Mouse (Mus musculus) Muller cell, postnatal 12 days (primary cell): ENCODE measurements at regions not wholly inside any gene's neighbourhood (a gene's known extent, or its start where the extent isn't known, plus 50 kb on each side); places are given as distances from the start of the nearest gene placed in this dataset.
"Not testable (repeated sequence)": the region's sequence is repeated elsewhere in the genome, so short reads cannot be mapped to it uniquely, and the experiment has no call there.

Source experiments
- DNase-seq: peaks from one replicate; pipeline ENCODE4 v3.0.0-alpha.2; 2015; ENCODE audit errors: inconsistent ontology term

DNA sequence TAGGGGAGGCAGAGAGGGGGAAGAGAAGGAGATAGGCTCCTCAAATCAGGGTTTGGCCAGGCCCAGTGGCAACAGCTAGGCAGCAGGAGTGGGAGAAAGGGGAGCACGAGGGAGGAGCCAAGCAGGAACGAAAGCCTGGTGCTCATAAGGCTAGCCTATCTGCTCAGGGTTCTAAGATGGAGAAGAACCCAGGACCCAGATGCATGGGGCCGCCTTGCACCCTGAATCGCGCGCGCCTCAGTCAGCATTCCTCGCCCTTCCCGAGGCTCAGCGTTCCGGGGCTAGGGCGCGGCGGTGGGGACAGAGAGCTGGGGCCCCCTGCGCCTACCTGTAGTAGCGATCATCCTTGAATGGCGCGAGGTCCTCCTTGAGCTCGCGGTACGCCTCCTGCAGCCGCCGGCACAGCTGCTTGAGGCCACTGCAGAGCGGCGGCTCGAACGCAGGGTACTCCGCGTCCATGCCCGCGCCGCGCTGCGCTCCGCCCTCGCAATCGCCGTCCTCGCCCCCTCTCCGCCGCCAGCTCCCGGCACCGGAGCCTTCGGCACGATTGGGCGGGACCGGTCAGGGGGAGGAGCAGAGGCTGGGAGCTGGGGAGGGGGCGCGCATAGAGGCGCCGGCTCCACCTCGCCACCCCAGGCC, 60.1 kb downstream of the Dynlt1b start:
- not testable (repeated sequence) for DNase-seq

- not testable (repeated sequence) for DNase-seq
These were observed 60.6 kb downstream of the Dynlt1b start for GRCm38 (mm10) chr17:6490565-6490935.

GRCm38 (mm10) chr17:6492501-6492900, 62.6 kb downstream of the Dynlt1b start:
- DNase-seq = peak; percentile 0

DNA sequence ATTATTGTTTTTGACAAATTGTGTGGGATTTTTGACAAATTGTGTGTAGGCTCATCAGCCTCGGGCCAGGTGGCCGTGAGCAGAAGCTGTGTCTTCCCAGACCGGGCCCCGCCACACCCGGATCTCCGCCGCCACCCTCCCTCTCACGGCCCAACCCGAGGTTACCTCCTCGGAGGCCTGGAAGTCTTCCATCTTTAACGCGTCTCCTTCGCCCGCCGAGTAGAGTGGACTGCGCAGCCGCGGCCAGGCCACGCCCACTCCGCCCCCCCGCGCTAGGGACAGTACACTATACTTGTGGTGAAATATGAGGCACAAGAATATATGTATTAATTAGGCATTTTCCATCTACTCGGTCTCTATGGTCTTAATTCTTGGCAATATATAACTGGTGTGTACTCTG, 63.0 kb downstream of the Dynlt1b start:
- peak; percentile 16 for DNase-seq

GRCm38 (mm10) chr17:6496491-6496890, 66.6 kb downstream of the Dynlt1b start:
- not testable (repeated sequence) for DNase-seq

DNA sequence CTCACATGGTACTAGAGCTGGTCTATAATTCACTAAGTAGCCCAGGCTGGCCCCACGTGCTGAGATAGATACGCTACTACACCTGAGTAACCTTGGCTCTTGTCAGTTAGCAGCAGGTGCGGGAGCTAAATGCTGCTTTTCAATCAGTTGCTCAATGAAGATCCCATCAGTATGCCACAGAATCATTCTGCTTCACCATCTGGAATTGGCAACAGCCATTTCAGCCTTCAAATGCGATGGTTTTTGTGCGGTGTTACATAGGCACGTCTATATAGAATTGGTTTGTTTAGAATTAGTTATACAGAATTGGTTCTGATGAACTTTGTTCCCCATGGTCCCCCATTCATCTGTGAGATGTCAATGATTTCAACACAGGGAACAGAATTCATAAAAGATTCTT, 72.8 kb downstream of the Dynlt1b start:
- not testable (repeated sequence) for DNase-seq

GRCm38 (mm10) chr17:6505896-6506295, 76.0 kb downstream of the Dynlt1b start:
- not testable (repeated sequence) for DNase-seq

GRCm38 (mm10) chr17:6515128-6515527, 85.2 kb downstream of the Dynlt1b start:
- not testable (repeated sequence) for DNase-seq

DNA sequence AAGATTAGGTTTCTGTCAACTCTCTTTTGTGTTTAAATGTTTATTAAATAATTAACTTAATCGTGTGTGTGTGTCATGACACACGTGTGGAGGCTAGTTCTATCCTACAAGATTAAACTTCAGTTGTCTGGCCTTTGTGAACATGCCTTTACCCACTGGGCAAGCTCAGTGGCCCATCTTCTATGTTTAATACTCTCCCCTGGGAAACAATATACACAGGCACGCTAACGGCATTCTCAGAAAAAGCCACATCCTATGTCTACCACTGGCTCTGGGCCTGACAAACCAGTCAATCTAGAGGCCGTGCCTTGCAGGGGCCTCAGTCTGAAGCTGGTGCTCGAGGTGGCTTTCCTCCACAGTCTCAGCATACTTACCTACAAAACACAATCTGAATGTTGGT, 82.4 kb upstream of the Dynlt1c start:
- DNase-seq = not testable (repeated sequence)

DNA sequence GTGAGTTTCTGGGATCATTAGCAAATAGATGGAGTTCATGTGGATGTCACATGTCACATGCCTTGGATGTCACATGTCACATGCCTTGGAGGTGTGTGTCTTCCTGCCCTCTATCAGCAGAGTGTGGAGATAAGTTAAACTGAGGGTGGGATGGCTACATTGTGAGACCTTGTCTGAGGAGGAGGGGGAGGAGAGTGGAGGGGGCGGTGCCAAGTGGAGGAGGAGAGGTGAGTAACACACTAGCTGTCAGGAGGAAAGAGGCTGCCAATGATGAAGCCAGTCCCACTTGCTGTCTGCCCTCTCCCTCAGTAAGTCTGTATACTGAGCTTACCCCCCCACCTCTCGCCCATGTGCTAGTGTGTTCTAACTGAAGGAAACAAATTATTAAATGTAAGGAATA, 81.5 kb upstream of the Dynlt1c start:
- not testable (repeated sequence) for DNase-seq

GRCm38 (mm10) chr17:6520751-6521150, 80.7 kb upstream of the Dynlt1c start:
- DNase-seq = peak; percentile 12

GRCm38 (mm10) chr17:6522185-6522584, 79.3 kb upstream of the Dynlt1c start:
- DNase-seq = not testable (repeated sequence)

GRCm38 (mm10) chr17:6538723-6539122, 62.7 kb upstream of the Dynlt1c start:
- not testable (repeated sequence) for DNase-seq

- DNase-seq = not testable (repeated sequence)
These were observed 54.3 kb upstream of the Dynlt1c start for GRCm38 (mm10) chr17:6547064-6547760.

- not testable (repeated sequence) for DNase-seq
These were observed 53.5 kb upstream of the Dynlt1c start for GRCm38 (mm10) chr17:6547937-6548336.
